Mouse (Mus musculus) mammary gland, adult 2 months (tissue): ENCODE results near the gene Kap. TPM values are rescaled to one million over a fixed set of nuclear protein-coding genes. Genes with fewer than 3 reads are reported as not detected.

Source experiments
- polyA plus RNA-seq: library from polyadenylated mRNA; depleted of rRNA; stranded (reverse); fragments of >200 nt; gene quantifications from 2 replicates; pipeline ENCODE4 v1.2.3, GENCODE M21; 2012; ENCODE audit warnings: low replicate concordance; rRNA removed

The Kap gene
- 0.42 and 1.2 TPM in 2 replicates for polyA plus RNA-seq

DNA sequence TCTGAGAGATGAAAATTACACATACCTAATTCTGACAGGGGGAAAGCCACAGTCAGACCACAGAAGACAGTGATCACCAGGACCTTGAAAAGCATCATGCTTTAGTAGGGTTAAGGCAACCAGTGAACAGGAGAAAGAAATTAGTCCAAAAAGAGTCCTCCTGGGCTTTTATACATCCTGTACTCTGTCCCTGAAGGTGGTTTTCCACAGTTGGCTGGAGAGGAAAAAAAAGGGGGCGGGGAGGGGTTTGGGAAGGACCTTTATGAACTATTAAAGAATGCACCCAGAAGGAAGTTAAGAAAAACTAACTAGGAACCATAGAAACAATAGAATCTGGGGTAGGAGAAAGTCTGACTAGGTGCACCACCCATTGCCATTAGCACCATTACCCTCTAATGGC is at the start of gene Kap:
TSS of gene Kap (minus strand) at position 237 of the 400 bp plus-strand sequence.

Other genes with a start within 250 kb of the Kap start
- 20.9 and 44.7 TPM in 2 replicates for gene Etv6, start 181.9 kb upstream of the Kap start, polyA plus RNA-seq